In the genomic region with DNA sequence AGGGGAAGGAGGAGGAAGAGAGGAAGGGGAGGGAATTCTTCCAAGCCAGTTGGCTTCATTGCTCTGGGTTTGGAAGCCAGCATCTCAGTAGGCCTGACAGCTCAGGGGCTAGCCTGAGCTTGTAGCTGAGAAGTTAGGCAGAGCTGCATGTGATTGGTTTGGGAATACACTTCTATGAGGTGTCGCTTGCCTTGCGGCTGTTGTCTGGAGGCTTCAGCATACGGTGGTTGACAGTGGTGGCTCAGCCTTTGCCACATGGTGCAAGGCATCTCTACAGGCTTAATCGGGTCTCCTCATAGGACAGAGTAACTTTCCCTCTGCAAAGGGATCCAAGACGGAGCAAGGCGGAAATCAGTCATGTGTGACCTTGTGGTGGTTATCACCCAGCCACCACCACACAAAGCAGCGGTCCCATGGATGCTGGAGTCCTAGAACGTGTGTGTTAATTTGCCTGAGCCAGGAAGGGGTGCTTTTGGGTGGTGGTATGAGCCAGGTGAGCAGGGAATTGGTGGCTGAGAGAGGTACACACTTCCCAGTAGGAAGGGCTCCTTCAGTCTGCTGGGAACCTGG, we compare ENCODE assay signal across 16 mouse cellular contexts. TPM values are rescaled to one million over a fixed set of nuclear protein-coding genes. Genes with fewer than 3 reads are reported as not detected.
A peak's percentile ranks its signal among the peaks of the same experiment; 100 is the strongest.
DNase-seq lines count a peak whose midpoint lies in the region; ATAC-seq and TF ChIP-seq lines count a peak whose summit lies in the region.
"Had no signal": no experiment of that assay in that cellular context is flagged by ENCODE, and none has a peak within 500 bp of the region (broad histone marks: within the 10 kb centered on the region; RNA-seq: fewer than 3 reads in every experiment).

No protein-coding gene starts in this region.

- H3K9me3 ChIP-seq in forebrain, embryonic 10.5 days: peaks cover 6% of the 10 kb centered on the region; the same call in 1 of the 2 replicates
- H3K9me3 ChIP-seq in forebrain, embryonic 14.5 days (replicated peaks; ENCODE audit: control insufficient read depth, low read length): no peaks in the 10 kb centered on the region
- H3K9me3 ChIP-seq in intestine, postnatal 0 days (ENCODE audit: control insufficient read depth): no peaks in the 10 kb centered on the region
- H3K9me3 ChIP-seq: heart, embryonic 15.5 days had no signal

- no peak overlapping the region for H3K9ac ChIP-seq in forebrain, embryonic 14.5 days (ENCODE audit: low read length)
- H3K9ac ChIP-seq in intestine, postnatal 0 days (ENCODE audit: low read depth, low read length): no peak overlapping the region
- H3K9ac ChIP-seq: forebrain, embryonic 13.5 days; heart, embryonic 15.5 days had no signal

- no peak for DNase-seq in forebrain, embryonic 10.5 days (ENCODE audit: extremely low spot score, low spot score)
- no peak for DNase-seq in forebrain, embryonic 14.5 days (ENCODE audit: low spot score)
- DNase-seq in 3T3-L1 (ENCODE audit: low read depth, low spot score): peak; percentile 40
- DNase-seq in induced T-regulatory cell, adult 2 months (ENCODE audit: low read depth): peak; percentile 56
- DNase-seq in layer of hippocampus, adult 9-10 months (ENCODE audit: low spot score): no peak
- DNase-seq: cerebellum, adult 18-20 months; cerebellum, adult 9-11 months; gastrocnemius, adult 2 months; gastrocnemius, postnatal 25 days; kidney, adult 18-20 months had no signal

- peaks cover 1% of the 10 kb centered on the region; the same call in 1 of the 2 replicates for H3K36me3 ChIP-seq in forebrain, embryonic 10.5 days (replicated peaks)
- no peaks in the 10 kb centered on the region for H3K36me3 ChIP-seq in forebrain, embryonic 14.5 days (ENCODE audit: control insufficient read depth, insufficient read depth, low read length)
- H3K36me3 ChIP-seq in intestine, postnatal 0 days (ENCODE audit: control insufficient read depth, insufficient read depth): no peaks in the 10 kb centered on the region
- H3K36me3 ChIP-seq: G1E; heart, embryonic 15.5 days had no signal

- H3K4me1 ChIP-seq in forebrain, embryonic 10.5 days: peaks cover 45% of the 10 kb centered on the region
- H3K4me1 ChIP-seq in forebrain, embryonic 14.5 days (ENCODE audit: control insufficient read depth, insufficient read depth, low read length): peaks cover 7% of the 10 kb centered on the region
- H3K4me1 ChIP-seq in bone marrow, adult 2 months (ENCODE audit: control insufficient read depth, insufficient read depth, low read length): peaks cover 23% of the 10 kb centered on the region
- 0 out of 2 replicates have a peak, but pooled peaks cover 12% of the 10 kb centered on the region for H3K4me1 ChIP-seq in intestine, postnatal 0 days (replicated peaks; ENCODE audit: control insufficient read depth, insufficient read depth, low read length)

- TF ChIP-seq CTCF in bone marrow, adult 2 months (IDR thresholded peaks at IDR 0.05; ENCODE audit: control insufficient read depth, insufficient read depth, low read length): no peak
- no peak for TF ChIP-seq CTCF in intestine, postnatal 0 days (IDR thresholded peaks at IDR 0.05; ENCODE audit: low read depth)

- no peak overlapping the region for H3K4me2 ChIP-seq in forebrain, embryonic 14.5 days (ENCODE audit: low read length)
- no peak overlapping the region for H3K4me2 ChIP-seq in intestine, postnatal 0 days (replicated peaks; ENCODE audit: low read depth)
- H3K4me2 ChIP-seq: forebrain, embryonic 13.5 days; heart, embryonic 15.5 days had no signal

- 93% methylated on average over 8 of the region's 8 CpGs for WGBS in forebrain, embryonic 10.5 days
- WGBS in forebrain, embryonic 14.5 days: 89% methylated on average over 8 of the region's 8 CpGs
- WGBS in bone marrow, adult 2 months: 82% methylated on average over 8 of the region's 8 CpGs
- WGBS in intestine, postnatal 0 days: 87% methylated on average over 8 of the region's 8 CpGs

- no peak for ATAC-seq in forebrain, embryonic 14.5 days
- ATAC-seq in intestine, postnatal 0 days: no peak
- ATAC-seq: forebrain, embryonic 13.5 days; hindbrain, embryonic 16.5 days had no signal

- H3K27me3 ChIP-seq in forebrain, embryonic 10.5 days (ENCODE audit: poor library complexity, severe bottlenecking): no peaks in the 10 kb centered on the region
- no peaks in the 10 kb centered on the region for H3K27me3 ChIP-seq in forebrain, embryonic 14.5 days (replicated peaks; ENCODE audit: control insufficient read depth, insufficient read depth, low read length)
- H3K27me3 ChIP-seq in intestine, postnatal 0 days (replicated peaks; ENCODE audit: control insufficient read depth, insufficient read depth, low read length): no peaks in the 10 kb centered on the region
- H3K27me3 ChIP-seq: forebrain, embryonic 13.5 days; heart, embryonic 15.5 days had no signal

- no peak for TF ChIP-seq POLR2A in bone marrow, adult 2 months (IDR thresholded peaks at IDR 0.05; ENCODE audit: borderline replicate concordance, control insufficient read depth, low read depth, low read length)

- H3K4me3 ChIP-seq in forebrain, embryonic 10.5 days: no peak overlapping the region
- H3K4me3 ChIP-seq in forebrain, embryonic 14.5 days (ENCODE audit: low read depth, low read length): no peak overlapping the region
- no peak overlapping the region for H3K4me3 ChIP-seq in bone marrow, adult 2 months (replicated peaks; ENCODE audit: control insufficient read depth, low read depth, low read length)
- H3K4me3 ChIP-seq in intestine, postnatal 0 days (ENCODE audit: low read depth, low read length): no peak overlapping the region
- H3K4me3 ChIP-seq: forebrain, embryonic 13.5 days; gastrocnemius, adult 2 months; heart, embryonic 15.5 days had no signal

- peak overlapping the region; percentile 62 for H3K27ac ChIP-seq in forebrain, embryonic 10.5 days
- no peak overlapping the region for H3K27ac ChIP-seq in forebrain, embryonic 14.5 days (ENCODE audit: low read depth, low read length)
- H3K27ac ChIP-seq in bone marrow, adult 2 months (ENCODE audit: control insufficient read depth, insufficient read depth, low read depth, low read length, poor library complexity): 0 out of 2 replicates have a peak overlapping the region, but pooled peaks have one; percentile 18
- no peak overlapping the region for H3K27ac ChIP-seq in intestine, postnatal 0 days (ENCODE audit: low read depth, low read length)
- H3K27ac ChIP-seq: forebrain, embryonic 13.5 days had no signal

RNA-seq across cellular contexts. Expression of a gene that starts 25.0 kb away (rescaled TPM):
- 10.0 and 11.4 TPM in 2 replicates for polyA plus RNA-seq in forebrain, embryonic 10.5 days (2016; fragmentation: Nextera tagmentation; extraction: Ambion mirVana)
- polyA plus RNA-seq in forebrain, embryonic 14.5 days (2014; fragmentation: Nextera tagmentation; extraction: Ambion mirVana): 12.2 and 14.7 TPM in 2 replicates
- 24.1 and 42.9 TPM in 2 replicates for polyA plus RNA-seq in bone marrow, adult 2 months (2011; ENCODE audit: insufficient read depth, insufficient read length, low replicate concordance, missing spikeins)
- polyA plus RNA-seq in intestine, postnatal 0 days (2015; fragmentation: Nextera tagmentation; extraction: Ambion mirVana): 2.9 and 3.8 TPM in 2 replicates

Comparison
In these comparisons a context has a peak if more than half of its experiments do, and no peak if none do; other contexts are left out.
1. H3K27ac ChIP-seq: peak in forebrain, embryonic 10.5 days (single experiment) and bone marrow, adult 2 months (single experiment); none in forebrain, embryonic 14.5 days (single experiment) and intestine, postnatal 0 days (single experiment).
2. DNase-seq: peak in 3T3-L1 (single experiment) and induced T-regulatory cell, adult 2 months (single experiment); none in forebrain, embryonic 10.5 days (single experiment), forebrain, embryonic 14.5 days (single experiment) and layer of hippocampus, adult 9-10 months (single experiment).